Mouse (Mus musculus) heart, postnatal 25 days (tissue): ENCODE measurements around the gene Spty2d1. TPM values are rescaled to one million over a fixed set of nuclear protein-coding genes. Genes with fewer than 3 reads are reported as not detected.

Experiments used
- DNase-seq: peaks from one replicate; pipeline ENCODE4 v3.0.0; 2022; ENCODE audit warnings: low spot score
- intact Hi-C: fragments of 180-260 bp; cut with DNase I; formaldehyde crosslinking; loops from one replicate; pipeline ENCODE4 v1.15.1; 2025
- total RNA-seq, 2 experiments: library from RNA; stranded (reverse); gene quantifications; 2 replicates each; pipeline ENCODE4 v1.2.3; 2021

Spty2d1 gene
- total RNA-seq, 2 experiments from 2014 or later: 7.3 to 7.9 TPM

- no peak for DNase-seq
- intact Hi-C loops: loop anchor here (2.0 kb wide), 1 partner anchor 28 kb away; no protein-coding TSS in a partner anchor
Observed at GRCm38 (mm10) chr7:47024454-47024853, 16.2 kb upstream of the Spty2d1 start.

GRCm38 (mm10) chr7:47023530-47023929 is 15.3 kb upstream of the Spty2d1 start:
- intact Hi-C loops: loop anchor here (1.0 kb wide), 2 partner anchors 58 to 127 kb away; no protein-coding TSS in a partner anchor
- DNase-seq: peak; percentile 35

GRCm38 (mm10) chr7:47022482-47022881 is 14.3 kb upstream of the Spty2d1 start:
- DNase-seq: no peak
- intact Hi-C loops: no loop called here

GRCm38 (mm10) chr7:47020956-47021355 is 12.7 kb upstream of the Spty2d1 start:
- DNase-seq: no peak
- intact Hi-C loops: no loop called here

GRCm38 (mm10) chr7:47019641-47020040 is 11.4 kb upstream of the Spty2d1 start:
- intact Hi-C loops: no loop called here
- DNase-seq: no peak

GRCm38 (mm10) chr7:47017146-47017545 is 8.9 kb upstream of the Spty2d1 start:
- no peak for DNase-seq
- intact Hi-C loops: no loop called here

- intact Hi-C loops: loop anchor here (1.0 kb wide), 1 partner anchor 53 kb away; no protein-coding TSS in a partner anchor
- no peak for DNase-seq
Observed at GRCm38 (mm10) chr7:47016602-47017001, 8.4 kb upstream of the Spty2d1 start.

- intact Hi-C loops: loop anchor here (1.0 kb wide), 1 partner anchor 52 kb away; no protein-coding TSS in a partner anchor
- peak; percentile 84 for DNase-seq
Observed at GRCm38 (mm10) chr7:47015390-47016065, 7.3 kb upstream of the Spty2d1 start.

- peak; percentile 57 for DNase-seq
- intact Hi-C loops: no loop called here
Observed at GRCm38 (mm10) chr7:47014564-47015389, 6.6 kb upstream of the Spty2d1 start.

GRCm38 (mm10) chr7:47013131-47013767 is 5.0 kb upstream of the Spty2d1 start:
- intact Hi-C loops: no loop called here
- DNase-seq: no peak

GRCm38 (mm10) chr7:47007818-47008167 is 418 bp downstream of the Spty2d1 start:
- intact Hi-C loops: loop anchor here (5.0 kb wide), 1 partner anchor 210 kb away; the partner anchor contains the start of genes Gtf2h1 and Hps5
- DNase-seq: no peak

- no peak for DNase-seq
- intact Hi-C loops: loop anchor here (5.0 kb wide), 1 partner anchor 210 kb away; the partner anchor contains the start of genes Gtf2h1 and Hps5
Observed at GRCm38 (mm10) chr7:47007109-47007780, 966 bp downstream of the Spty2d1 start.

GRCm38 (mm10) chr7:47003411-47004115 is 4.6 kb downstream of the Spty2d1 start:
- DNase-seq: no peak
- intact Hi-C loops: no loop called here

GRCm38 (mm10) chr7:47001900-47002275 is 6.3 kb downstream of the Spty2d1 start:
- DNase-seq: no peak
- intact Hi-C loops: no loop called here

- DNase-seq: no peak
- intact Hi-C loops: no loop called here
Observed at GRCm38 (mm10) chr7:47001125-47001899, 6.9 kb downstream of the Spty2d1 start.

- DNase-seq: no peak
Observed at GRCm38 (mm10) chr7:47000644-47000983, 7.6 kb downstream of the Spty2d1 start.

GRCm38 (mm10) chr7:46999983-47000643 is 8.1 kb downstream of the Spty2d1 start:
- intact Hi-C loops: no loop called here
- DNase-seq: no peak

More at GRCm38 (mm10) chr7:47000644-47000983, 7.6 kb downstream of the Spty2d1 start:
- intact Hi-C loops: no loop called here

- intact Hi-C loops: no loop called here
- DNase-seq: no peak
Observed at GRCm38 (mm10) chr7:46998942-46999341, 9.3 kb downstream of the Spty2d1 start.
